Mouse (Mus musculus) small intestine, adult 2 months (tissue): Measurements from ENCODE around the gene Trpm6. TPM values are rescaled to one million over a fixed set of nuclear protein-coding genes. Genes with fewer than 3 reads are reported as not detected.

Experiments used
- H3K27ac ChIP-seq: fragments of 200-500 bp; 2 replicates; pipeline ENCODE4 v1.5.1; 2012; ENCODE audit warnings: low read depth, low read length, control low read depth, inconsistent platforms; ENCODE audit not compliant: insufficient read depth
- H3K27me3 ChIP-seq: fragments of 200-500 bp; 2 replicates; pipeline ENCODE4 v1.6.1; 2012; ENCODE audit warnings: mild to moderate bottlenecking, moderate library complexity, low read length, inconsistent platforms; ENCODE audit not compliant: control insufficient read depth, insufficient read depth
- H3K36me3 ChIP-seq: fragments of 200-500 bp; 2 replicates; pipeline ENCODE4 v1.6.1; 2012; ENCODE audit warnings: mild to moderate bottlenecking, low read length, control low read depth, inconsistent platforms; ENCODE audit not compliant: control insufficient read depth, insufficient read depth
- H3K4me1 ChIP-seq: fragments of 200-500 bp; 2 replicates; pipeline ENCODE4 v1.6.1; 2012; ENCODE audit warnings: low read length, inconsistent platforms, mixed read lengths; ENCODE audit not compliant: control insufficient read depth, insufficient read depth, insufficient read length
- H3K4me3 ChIP-seq: fragments of 200-500 bp; 2 replicates; pipeline ENCODE4 v1.5.1; 2012; ENCODE audit warnings: low read depth, mild to moderate bottlenecking, control low read depth, inconsistent platforms, low read length, moderate library complexity
- CTCF ChIP-seq: fragments of 200-500 bp; IDR thresholded peaks from 2 replicates; pipeline ENCODE4 v1.5.1; 2012; ENCODE audit warnings: low read depth, mild to moderate bottlenecking, control low read depth, inconsistent platforms, low read length, moderate library complexity, mixed read lengths; ENCODE audit not compliant: insufficient replicate concordance, insufficient read length; ENCODE audit errors: extremely low read depth
- POLR2A ChIP-seq: fragments of 200-500 bp; IDR thresholded peaks from 2 replicates; pipeline ENCODE4 v1.6.1; 2012; ENCODE audit warnings: low read depth, mild to moderate bottlenecking, control low read depth, inconsistent platforms, low read length, moderate library complexity
- WGBS: fragments of 180-500 bp; shearing (Covaris S2); methylation state at CpG from one replicate; pipeline ENCODE4 v1.1.7; 2018; 5-methylcytosine and 5-hydroxymethylcytosine counted together
- polyA plus RNA-seq: library from polyadenylated mRNA; depleted of rRNA; stranded (reverse); fragments of >200 nt; gene quantifications from 2 replicates; pipeline ENCODE4 v1.2.3, GENCODE M21; 2012; rRNA removed

Trpm6 gene
- polyA plus RNA-seq, 1 experiment, result 0.29 TPM

DNA sequence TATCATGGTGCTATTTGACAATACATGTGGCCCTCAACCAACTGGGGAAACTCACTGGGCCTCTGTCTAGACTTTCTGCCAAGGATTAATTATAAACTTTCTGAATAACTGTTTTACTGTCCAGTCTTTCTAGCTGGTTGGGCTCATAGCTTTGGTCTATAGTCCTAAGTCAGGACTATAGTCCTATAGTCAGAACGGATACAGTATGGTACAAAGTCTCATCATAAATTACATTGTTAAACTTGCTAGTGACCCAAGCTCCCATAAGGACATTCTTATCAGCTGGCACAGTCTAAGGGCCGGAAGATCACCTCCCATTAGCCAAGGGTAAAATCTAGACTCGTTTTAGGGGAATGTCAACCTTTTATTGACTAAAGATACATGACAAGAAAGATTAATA lies 155.7 kb downstream of the Trpm6 start:
- TF ChIP-seq POLR2A (no peak), CTCF (no peak)
- 14% methylated on average over 3 of the region's 3 CpGs for WGBS

GRCm38 (mm10) chr19:18909641-18910040 lies 159.9 kb downstream of the Trpm6 start:
- Histone ChIP-seq H3K4me1 (peaks cover 3% of the 10 kb centered on the region; the same call in 1 of the 2 replicates), H3K27me3 (no peaks in the 10 kb centered on the region), H3K27ac (no peak overlapping the region), H3K4me3 (no peak overlapping the region), H3K36me3 (no peaks in the 10 kb centered on the region)
- WGBS, result 77% methylated on average over 3 of the region's 3 CpGs
- TF ChIP-seq POLR2A, result no peak
- no peak for TF ChIP-seq CTCF

More for the DNA sequence above, 155.7 kb downstream of the Trpm6 start:
- Histone ChIP-seq H3K36me3 (no peaks in the 10 kb centered on the region), H3K27me3 (no peaks in the 10 kb centered on the region), H3K4me1 (peaks cover 10% of the 10 kb centered on the region; the same call in 1 of the 2 replicates), H3K4me3 (no peak overlapping the region), H3K27ac (no peak overlapping the region)

DNA sequence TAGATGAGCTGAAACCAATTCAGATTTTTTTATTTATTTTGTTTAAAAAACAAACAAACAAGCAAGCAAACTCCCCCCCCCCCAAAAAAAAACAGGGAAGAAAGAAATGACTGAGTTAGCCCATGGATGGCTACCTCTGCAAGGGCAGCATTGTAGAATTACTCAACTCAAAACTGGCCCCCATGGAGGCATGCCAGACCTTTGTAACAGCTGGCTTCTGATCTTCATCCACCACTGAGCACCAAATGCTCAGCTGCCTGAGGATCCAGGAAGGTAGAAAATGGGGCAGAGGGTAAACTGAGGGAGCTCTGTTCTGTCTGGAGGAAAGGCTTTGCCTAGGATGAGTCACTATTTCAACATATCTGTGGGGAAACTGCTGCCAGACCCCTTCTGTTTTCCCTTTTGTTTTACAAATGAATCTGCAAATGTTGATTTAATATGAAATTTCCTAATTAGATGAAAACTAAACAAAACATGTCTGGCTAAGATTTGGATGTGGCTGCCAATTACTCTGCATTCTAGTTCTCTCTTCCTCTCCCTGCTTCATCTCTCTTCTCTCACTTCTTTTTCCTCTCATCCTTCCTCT lies 162.1 kb downstream of the Trpm6 start:
- Histone ChIP-seq H3K27ac (no peak overlapping the region), H3K4me3 (no peak overlapping the region), H3K36me3 (no peaks in the 10 kb centered on the region), H3K27me3 (no peaks in the 10 kb centered on the region), H3K4me1 (no peaks in the 10 kb centered on the region)
- TF ChIP-seq POLR2A (no peak), CTCF (no peak)

GRCm38 (mm10) chr19:18941391-18941790 lies 191.6 kb downstream of the Trpm6 start:
- WGBS, result 79% methylated on average over 6 of the region's 6 CpGs
- TF ChIP-seq CTCF (no peak), POLR2A (no peak)
- Histone ChIP-seq H3K27ac (no peak overlapping the region), H3K4me1 (no peaks in the 10 kb centered on the region), H3K27me3 (no peaks in the 10 kb centered on the region), H3K36me3 (no peaks in the 10 kb centered on the region), H3K4me3 (no peak overlapping the region)

Other genes starting within 250 kb of the Trpm6 start
- 27.2 and 52.6 TPM in 2 replicates for gene Ostf1, start 118.2 kb upstream of the Trpm6 start, polyA plus RNA-seq
- gene Nmrk1, start 118.0 kb upstream of the Trpm6 start, polyA plus RNA-seq, result 2.3 TPM in 2 replicates
- gene Carnmt1, start 79.2 kb upstream of the Trpm6 start, polyA plus RNA-seq, result 3.3 and 5.0 TPM in 2 replicates
- 5.7 and 8.4 TPM in 2 replicates for gene D030056L22Rik, start 36.8 kb upstream of the Trpm6 start, polyA plus RNA-seq